Mouse (Mus musculus) testis, adult 2 months (tissue): ENCODE results near the gene Phb. TPM values are rescaled to one million over a fixed set of nuclear protein-coding genes. Genes with fewer than 3 reads are reported as not detected.

Experiments used
- H3K27ac ChIP-seq: fragments of 200-500 bp; 2 replicates; pipeline ENCODE4 v1.5.1; 2012; ENCODE audit warnings: low read depth, low read length; ENCODE audit not compliant: control insufficient read depth, insufficient read depth
- H3K27me3 ChIP-seq: fragments of 200-500 bp; 2 replicates; pipeline ENCODE4 v1.6.1; 2012; ENCODE audit warnings: mild to moderate bottlenecking, low read length, moderate library complexity; ENCODE audit not compliant: control insufficient read depth, insufficient read depth
- H3K36me3 ChIP-seq: fragments of 200-500 bp; 2 replicates; pipeline ENCODE4 v1.6.1; 2012; ENCODE audit warnings: mild to moderate bottlenecking, low read length; ENCODE audit not compliant: control insufficient read depth, insufficient read depth
- H3K4me1 ChIP-seq: fragments of 200-500 bp; 2 replicates; pipeline ENCODE4 v1.6.1; 2012; ENCODE audit warnings: low read length; ENCODE audit not compliant: control insufficient read depth, insufficient read depth
- H3K4me3 ChIP-seq: fragments of 200-500 bp; 2 replicates; pipeline ENCODE4 v1.5.1; 2012; ENCODE audit warnings: low read depth, mild to moderate bottlenecking, low read length, moderate library complexity, mixed read lengths; ENCODE audit not compliant: control insufficient read depth
- CTCF ChIP-seq: fragments of 200-500 bp; IDR thresholded peaks from 2 replicates; pipeline ENCODE4 v1.5.1; 2012; ENCODE audit warnings: low read depth, mild to moderate bottlenecking, inconsistent platforms, low read length, moderate library complexity; ENCODE audit not compliant: control insufficient read depth, insufficient read depth, insufficient replicate concordance
- POLR2A ChIP-seq: fragments of 200-500 bp; IDR thresholded peaks from 2 replicates; pipeline ENCODE4 v1.6.1; 2012; ENCODE audit warnings: low read depth, mild to moderate bottlenecking, inconsistent platforms, low read length, moderate library complexity; ENCODE audit not compliant: control insufficient read depth
- polyA plus RNA-seq: library from polyadenylated mRNA; depleted of rRNA; stranded (reverse); fragments of >200 nt; gene quantifications from 2 replicates; pipeline ENCODE4 v1.2.3, GENCODE M21; 2012

Phb gene
- polyA plus RNA-seq, 1 experiment, result 21.5 TPM

DNA sequence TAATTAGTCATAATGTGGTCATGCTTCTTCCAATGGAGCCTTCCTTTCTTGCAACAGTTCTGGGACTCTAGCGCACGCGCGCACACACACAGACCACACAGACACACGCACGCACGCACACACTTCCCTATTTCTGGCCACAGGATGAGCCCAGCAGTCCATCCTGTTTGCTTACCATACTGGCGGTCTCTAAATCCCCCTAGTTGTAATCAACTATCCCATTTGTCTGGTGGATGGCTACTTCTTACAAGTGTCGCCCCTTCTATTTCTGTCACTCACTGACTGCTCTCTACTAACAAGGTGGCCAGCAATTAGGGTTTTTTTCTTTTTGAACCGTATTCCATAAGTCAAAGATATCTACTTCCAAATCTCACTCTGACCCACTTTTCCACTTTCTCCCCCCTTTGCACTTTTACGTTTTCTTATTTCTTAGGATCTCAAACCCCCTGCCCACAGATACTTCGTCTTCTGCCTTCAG, 45.4 kb downstream of the Phb start:
- no peak for TF ChIP-seq CTCF
- TF ChIP-seq POLR2A, result no peak
- no peaks in the 10 kb centered on the region for H3K36me3 ChIP-seq
- H3K27ac ChIP-seq, result peak overlapping the region; percentile 63
- H3K4me1 ChIP-seq, result peaks cover 8% of the 10 kb centered on the region
- H3K4me3 ChIP-seq, result peak overlapping the region; percentile 83
- no peaks in the 10 kb centered on the region for H3K27me3 ChIP-seq

DNA sequence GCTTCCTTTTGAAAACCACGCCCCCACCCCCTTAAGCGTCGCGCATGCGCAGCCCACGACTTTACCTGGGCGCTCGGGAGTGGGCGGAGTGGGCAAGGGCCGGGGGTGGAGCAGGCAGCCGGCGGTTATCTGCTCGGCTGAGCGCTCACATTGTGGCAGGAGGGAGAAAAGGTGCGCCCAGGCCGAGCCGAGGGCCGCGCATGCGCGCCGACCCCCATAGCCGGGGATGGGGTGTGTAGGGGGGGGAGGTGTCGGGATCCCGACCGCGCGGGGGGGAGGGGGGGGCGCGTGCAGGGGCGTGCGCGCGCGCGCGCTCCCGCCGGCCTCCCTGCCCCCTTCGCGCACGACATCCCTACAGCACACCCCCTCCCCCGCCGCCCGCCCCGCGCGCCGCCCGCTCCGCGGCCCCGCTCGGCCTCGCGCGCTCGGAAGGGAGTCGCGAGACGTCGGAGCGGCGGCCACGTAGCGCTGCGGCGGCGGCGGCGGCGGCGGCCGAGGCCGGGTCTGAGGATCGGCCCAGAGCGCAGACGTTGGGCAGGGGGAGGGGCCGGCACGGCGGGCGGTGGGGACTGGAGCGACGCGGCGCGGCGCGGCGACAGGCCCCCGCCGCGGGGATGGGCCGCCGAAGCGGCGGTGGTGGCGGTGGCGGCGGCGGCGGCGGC, 45.9 kb downstream of the Phb start, which contains the start of gene Zfp652:
Gene Zfp652, plus strand, starts transcription at position 111 of the 662 bp plus-strand sequence.
- Histone ChIP-seq H3K4me3 (peak within 1 kb of the TSS; percentile 91), H3K4me1 (peaks cover 8% of the 10 kb centered on the region), H3K27me3 (no peaks in the 10 kb centered on the region), H3K27ac (peak within 1 kb of the TSS; percentile 93), H3K36me3 (no peaks in the 10 kb centered on the region)
- TF ChIP-seq CTCF, result no peak
- no peak for TF ChIP-seq POLR2A

DNA sequence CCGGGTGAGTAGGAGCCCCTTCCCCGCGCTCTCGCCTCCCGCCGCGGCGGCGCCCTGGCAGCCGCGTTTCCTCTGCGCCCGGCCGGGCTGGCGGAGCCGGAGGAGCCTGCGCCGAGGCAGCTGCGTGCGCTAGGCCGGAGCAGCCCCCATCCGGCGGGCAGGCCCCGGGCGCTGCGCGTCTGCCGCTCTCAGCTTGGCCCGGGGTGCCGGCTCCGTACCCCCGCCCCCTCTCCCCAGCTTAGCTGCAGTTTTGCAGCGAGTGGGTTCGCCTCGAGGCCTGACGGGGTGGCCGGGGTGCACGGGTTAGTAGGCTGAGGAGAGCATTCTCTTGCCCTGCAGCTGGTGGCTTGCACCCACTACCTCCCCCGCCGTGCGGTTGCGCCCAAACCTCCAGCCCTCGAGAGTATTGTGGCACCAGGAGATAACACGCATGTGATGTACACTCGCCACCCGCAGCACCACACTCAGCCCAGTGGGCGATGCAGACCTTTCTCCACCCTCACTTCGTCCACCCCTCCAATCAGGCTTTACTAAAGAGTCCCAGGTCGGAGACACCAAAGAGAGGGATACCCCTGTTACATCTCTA, 46.6 kb downstream of the Phb start:
- TF ChIP-seq POLR2A, result no peak
- no peak for TF ChIP-seq CTCF
- H3K36me3 ChIP-seq, result no peaks in the 10 kb centered on the region
- H3K4me1 ChIP-seq, result peaks cover 8% of the 10 kb centered on the region
- H3K27me3 ChIP-seq, result no peaks in the 10 kb centered on the region
- peak overlapping the region; percentile 91 for H3K4me3 ChIP-seq
- peak overlapping the region; percentile 93 for H3K27ac ChIP-seq

DNA sequence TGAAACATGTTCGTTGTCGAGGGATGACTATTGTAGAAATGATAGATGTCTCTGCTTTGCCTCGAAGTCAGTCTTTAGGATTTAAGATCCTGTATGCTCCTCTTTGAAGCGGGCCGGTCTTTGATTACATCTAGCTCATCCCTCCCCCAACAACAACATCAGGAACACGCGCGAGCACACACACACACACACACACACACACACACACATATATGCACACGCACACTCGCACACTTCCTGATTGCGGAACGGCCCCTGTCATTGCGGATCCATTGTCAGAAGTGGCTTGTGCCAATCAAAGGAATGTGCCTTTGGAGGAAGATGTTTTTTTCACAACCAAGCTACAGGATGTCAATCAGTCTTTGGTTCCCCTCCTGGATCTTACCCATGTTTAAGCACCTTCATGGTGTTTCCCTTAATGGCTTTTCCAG, 47.1 kb downstream of the Phb start:
- Histone ChIP-seq H3K4me1 (peaks cover 8% of the 10 kb centered on the region), H3K27ac (peak overlapping the region; percentile 93), H3K36me3 (no peaks in the 10 kb centered on the region), H3K27me3 (no peaks in the 10 kb centered on the region), H3K4me3 (peak overlapping the region; percentile 91)
- TF ChIP-seq CTCF (no peak), POLR2A (no peak)

DNA sequence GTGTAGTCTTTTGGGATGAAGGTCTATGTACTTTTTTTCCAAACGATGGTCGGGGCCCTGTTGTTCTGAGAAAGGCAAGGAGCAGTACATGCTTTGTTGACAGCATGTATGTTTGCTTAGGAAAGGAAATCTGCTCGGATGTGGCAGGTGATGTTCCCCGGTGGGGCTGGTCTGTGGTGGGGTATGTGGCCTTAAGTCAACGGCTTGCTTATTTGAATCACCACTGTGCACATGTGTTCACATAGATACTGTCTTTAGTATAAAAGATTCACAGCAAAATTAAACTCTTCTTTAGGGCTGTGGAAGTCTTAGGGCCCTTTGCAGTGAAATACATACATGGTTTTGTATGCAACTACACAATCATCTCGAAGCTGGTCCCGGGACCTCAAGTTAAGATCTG, 47.7 kb downstream of the Phb start:
- Histone ChIP-seq H3K27ac (no peak overlapping the region), H3K4me3 (no peak overlapping the region; the same call in 1 of the 2 replicates), H3K36me3 (no peaks in the 10 kb centered on the region), H3K4me1 (peaks cover 8% of the 10 kb centered on the region), H3K27me3 (no peaks in the 10 kb centered on the region)
- no peak for TF ChIP-seq CTCF
- TF ChIP-seq POLR2A, result no peak

DNA sequence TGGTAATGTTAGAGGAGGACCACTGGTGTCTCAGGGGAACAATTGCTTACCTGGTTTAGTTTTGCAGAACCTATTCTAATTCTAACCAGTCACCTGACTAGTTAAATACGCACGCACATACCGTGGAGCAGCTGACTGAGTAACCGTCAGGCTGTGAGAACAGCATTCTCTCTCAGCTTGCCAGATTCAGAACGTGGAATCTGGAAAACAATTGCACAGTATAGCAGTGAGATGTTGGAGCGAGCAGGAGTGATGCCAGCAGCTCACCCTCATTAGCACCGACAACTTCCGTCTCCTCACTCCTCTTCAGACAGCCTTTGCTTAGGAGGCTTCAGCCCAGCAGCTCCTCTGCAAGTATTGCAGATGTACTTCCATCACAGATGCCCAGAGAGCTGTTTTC, 49.4 kb downstream of the Phb start:
- Histone ChIP-seq H3K36me3 (no peaks in the 10 kb centered on the region), H3K27ac (no peak overlapping the region), H3K4me3 (no peak overlapping the region), H3K27me3 (no peaks in the 10 kb centered on the region), H3K4me1 (peaks cover 8% of the 10 kb centered on the region)
- TF ChIP-seq CTCF (no peak), POLR2A (no peak)

DNA sequence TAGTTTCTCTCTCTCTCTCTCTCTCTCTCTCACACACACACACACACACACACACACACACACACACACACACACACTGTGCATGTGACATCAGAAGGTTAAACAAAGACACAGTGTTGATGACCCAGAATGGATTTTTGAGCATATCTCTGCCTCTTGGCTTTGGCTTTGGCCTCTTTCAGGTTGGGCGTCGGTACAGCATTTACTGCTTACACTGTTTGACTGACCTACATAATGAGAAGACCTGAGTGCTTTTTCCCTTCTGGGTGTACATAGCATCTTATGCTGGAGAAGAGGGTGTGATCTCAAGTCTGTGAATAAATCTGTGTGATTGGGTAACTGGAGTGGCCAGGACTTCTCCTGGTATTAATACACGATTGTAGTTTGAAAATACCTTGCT, 52.6 kb downstream of the Phb start:
- no peaks in the 10 kb centered on the region for H3K36me3 ChIP-seq
- H3K4me3 ChIP-seq, result no peak overlapping the region
- no peak overlapping the region for H3K27ac ChIP-seq
- no peaks in the 10 kb centered on the region for H3K27me3 ChIP-seq
- H3K4me1 ChIP-seq, result no peaks in the 10 kb centered on the region; the same call in 1 of the 2 replicates
- TF ChIP-seq POLR2A (no peak), CTCF (no peak)
